ENCODE assay signal across 27 mouse cellular contexts in genomic region chr14:60621076-60621475, GRCm38 (mm10). TPM values are rescaled to one million over a fixed set of nuclear protein-coding genes. Genes with fewer than 3 reads are reported as not detected.
DNase-seq lines count a peak whose midpoint lies in the region; ATAC-seq and TF ChIP-seq lines count a peak whose summit lies in the region.
"Had no signal": no experiment of that assay in that cellular context is flagged by ENCODE, and none has a peak within 500 bp of the region (broad histone marks: within the 10 kb centered on the region; RNA-seq: fewer than 3 reads in every experiment).

No protein-coding gene starts in this region.

- no peaks in the 10 kb centered on the region for H3K4me1 ChIP-seq in intestine, embryonic 15.5 days (replicated peaks)
- no peaks in the 10 kb centered on the region for H3K4me1 ChIP-seq in intestine, postnatal 0 days (replicated peaks; ENCODE audit: control insufficient read depth, insufficient read depth, low read length)
- no peaks in the 10 kb centered on the region for H3K4me1 ChIP-seq in lung, postnatal 0 days (ENCODE audit: insufficient read depth, low read depth, low read length)
- peaks cover 4% of the 10 kb centered on the region for H3K4me1 ChIP-seq in stomach, embryonic 16.5 days (ENCODE audit: control insufficient read depth, insufficient read depth, low read length)
- H3K4me1 ChIP-seq: embryonic facial prominence, embryonic 13.5 days had no signal

- no peak for TF ChIP-seq CTCF in intestine, postnatal 0 days (IDR thresholded peaks at IDR 0.05; ENCODE audit: low read depth)
- no peak for TF ChIP-seq CTCF in lung, postnatal 0 days (IDR thresholded peaks at IDR 0.05)

- no peak overlapping the region for H3K4me2 ChIP-seq in intestine, embryonic 15.5 days (replicated peaks)
- H3K4me2 ChIP-seq in intestine, postnatal 0 days (replicated peaks; ENCODE audit: low read depth), result no peak overlapping the region
- H3K4me2 ChIP-seq in lung, postnatal 0 days (replicated peaks; ENCODE audit: low read depth, low read length), result no peak overlapping the region
- no peak overlapping the region for H3K4me2 ChIP-seq in stomach, embryonic 16.5 days (ENCODE audit: low read depth, low read length)
- H3K4me2 ChIP-seq: embryonic facial prominence, embryonic 13.5 days; heart, embryonic 11.5 days; hindbrain, embryonic 13.5 days; limb, embryonic 13.5 days; midbrain, embryonic 11.5 days had no signal

- H3K9me3 ChIP-seq in intestine, embryonic 15.5 days, result no peaks in the 10 kb centered on the region
- 0 out of 2 replicates have a peak, but pooled peaks cover 6% of the 10 kb centered on the region for H3K9me3 ChIP-seq in intestine, postnatal 0 days (ENCODE audit: control insufficient read depth)
- no peaks in the 10 kb centered on the region for H3K9me3 ChIP-seq in lung, postnatal 0 days (ENCODE audit: low read length)
- H3K9me3 ChIP-seq in stomach, embryonic 16.5 days (replicated peaks; ENCODE audit: control insufficient read depth, low read length), result peaks cover 6% of the 10 kb centered on the region; the same call in 1 of the 2 replicates
- H3K9me3 ChIP-seq: embryonic facial prominence, embryonic 13.5 days; limb, embryonic 13.5 days had no signal

- H3K27ac ChIP-seq in intestine, embryonic 15.5 days, result 0 out of 2 replicates have a peak overlapping the region, but pooled peaks have one; percentile 32
- no peak overlapping the region for H3K27ac ChIP-seq in intestine, postnatal 0 days (ENCODE audit: low read depth, low read length)
- peak overlapping the region; percentile 57; the same call in 1 of the 2 replicates for H3K27ac ChIP-seq in lung, postnatal 0 days (ENCODE audit: low read length)
- peak overlapping the region; percentile 37 for H3K27ac ChIP-seq in stomach, embryonic 16.5 days (ENCODE audit: low read length)
- H3K27ac ChIP-seq: embryonic facial prominence, embryonic 13.5 days; hindbrain, embryonic 13.5 days; kidney, postnatal 0 days; limb, embryonic 13.5 days; liver, embryonic 14.5 days; macrophage had no signal

- peak; percentile 77 for TF ChIP-seq EP300 in lung, postnatal 0 days (IDR thresholded peaks at IDR 0.05)

- peak; percentile 39 for DNase-seq in NIH3T3 (ENCODE audit: low read depth)
- DNase-seq in lung, postnatal 0 days (ENCODE audit: low spot score), result peak; percentile 60
- DNase-seq in thymus, postnatal 25 days, result no peak
- no peak for DNase-seq in T-cell, adult 2 months (ENCODE audit: low spot score)
- DNase-seq in liver, result no peak
- DNase-seq: adrenal gland, postnatal 25 days; B cell, adult 2 months; cerebellum, adult 11 months; cerebellum, postnatal 10 days; gastrocnemius, postnatal 36 days; heart, postnatal 14 days; spleen, adult 18-20 months; thymus, adult 2 months had no signal

- no peaks in the 10 kb centered on the region for H3K36me3 ChIP-seq in intestine, embryonic 15.5 days
- no peaks in the 10 kb centered on the region for H3K36me3 ChIP-seq in intestine, postnatal 0 days (ENCODE audit: control insufficient read depth, insufficient read depth)
- H3K36me3 ChIP-seq in lung, postnatal 0 days (ENCODE audit: insufficient read depth, low read length), result no peaks in the 10 kb centered on the region
- H3K36me3 ChIP-seq in stomach, embryonic 16.5 days (ENCODE audit: control insufficient read depth, insufficient read depth, low read length), result no peaks in the 10 kb centered on the region
- H3K36me3 ChIP-seq: embryonic facial prominence, embryonic 13.5 days; hindbrain, embryonic 13.5 days; limb, embryonic 13.5 days had no signal

- WGBS in intestine, embryonic 15.5 days, result 22% methylated on average over 9 of the region's 9 CpGs
- WGBS in intestine, postnatal 0 days, result 33% methylated on average over 9 of the region's 9 CpGs
- 24% methylated on average over 9 of the region's 9 CpGs for WGBS in lung, postnatal 0 days
- WGBS in stomach, embryonic 16.5 days, result 23% methylated on average over 9 of the region's 9 CpGs

- H3K9ac ChIP-seq in intestine, embryonic 15.5 days, result no peak overlapping the region
- no peak overlapping the region for H3K9ac ChIP-seq in intestine, postnatal 0 days (ENCODE audit: low read depth, low read length)
- H3K9ac ChIP-seq in lung, postnatal 0 days (replicated peaks; ENCODE audit: low read depth), result no peak overlapping the region
- no peak overlapping the region for H3K9ac ChIP-seq in stomach, embryonic 16.5 days (ENCODE audit: low read length)
- H3K9ac ChIP-seq: embryonic facial prominence, embryonic 13.5 days; hindbrain, embryonic 13.5 days; limb, embryonic 13.5 days; liver, embryonic 14.5 days had no signal

- no peak overlapping the region for H3K4me3 ChIP-seq in intestine, embryonic 15.5 days (replicated peaks)
- H3K4me3 ChIP-seq in intestine, postnatal 0 days (ENCODE audit: low read depth, low read length), result no peak overlapping the region
- H3K4me3 ChIP-seq in lung, postnatal 0 days (ENCODE audit: low read depth, low read length), result no peak overlapping the region
- no peak overlapping the region for H3K4me3 ChIP-seq in stomach, embryonic 16.5 days (replicated peaks; ENCODE audit: low read length)
- H3K4me3 ChIP-seq: embryonic facial prominence, embryonic 13.5 days; hindbrain, embryonic 13.5 days; limb, embryonic 13.5 days had no signal

- no peak for ATAC-seq in intestine, embryonic 15.5 days
- ATAC-seq in intestine, postnatal 0 days, result no peak
- ATAC-seq in lung, postnatal 0 days, result peak; percentile 89
- peak; percentile 58; the same call in 1 of the 2 replicates for ATAC-seq in stomach, embryonic 16.5 days (ENCODE audit: insufficient read depth, low FRiP score)
- ATAC-seq: activated CD4-positive, CD25-positive, alpha-beta regulatory T cell, adult 4 months; forebrain, embryonic 16.5 days; inflammation-experienced regulatory T-cells, adult 6 months had no signal

- no peaks in the 10 kb centered on the region for H3K27me3 ChIP-seq in intestine, embryonic 15.5 days (replicated peaks)
- H3K27me3 ChIP-seq in intestine, postnatal 0 days (replicated peaks; ENCODE audit: control insufficient read depth, insufficient read depth, low read length), result no peaks in the 10 kb centered on the region
- no peaks in the 10 kb centered on the region for H3K27me3 ChIP-seq in lung, postnatal 0 days (replicated peaks; ENCODE audit: insufficient read depth, low read length)
- H3K27me3 ChIP-seq in stomach, embryonic 16.5 days (ENCODE audit: control insufficient read depth, insufficient read depth, low read length), result no peaks in the 10 kb centered on the region
- H3K27me3 ChIP-seq: embryonic facial prominence, embryonic 13.5 days; hindbrain, embryonic 13.5 days; limb, embryonic 13.5 days had no signal

RNA-seq across cellular contexts. Expression of gene Spata13, which starts 12.7 kb away (rescaled TPM):
- 21.4 and 22.4 TPM in 2 replicates for polyA plus RNA-seq in intestine, embryonic 15.5 days (2015; fragmentation: Nextera tagmentation; extraction: Ambion mirVana)
- polyA plus RNA-seq in intestine, postnatal 0 days (2015; fragmentation: Nextera tagmentation; extraction: Ambion mirVana), result 10.2 and 11.1 TPM in 2 replicates
- polyA plus RNA-seq in lung, postnatal 0 days (2015; fragmentation: Nextera tagmentation; extraction: Ambion mirVana), result 11.7 and 15.5 TPM in 2 replicates
- 23.2 and 23.7 TPM in 2 replicates for polyA plus RNA-seq in stomach, embryonic 16.5 days (2015; fragmentation: Nextera tagmentation; extraction: Ambion mirVana)

Comparison
In these comparisons a context has a peak if more than half of its experiments do, and no peak if none do; other contexts are left out.
1. ATAC-seq: peak in lung, postnatal 0 days (single experiment) and stomach, embryonic 16.5 days (single experiment); none in intestine, embryonic 15.5 days (single experiment) and intestine, postnatal 0 days (single experiment).
2. DNase-seq: peak in NIH3T3 (single experiment) and lung, postnatal 0 days (single experiment); none in thymus, postnatal 25 days (single experiment), T-cell, adult 2 months (single experiment) and liver (single experiment).